Mouse (Mus musculus): ENCODE measurements around the gene Poglut1. TPM values are rescaled to one million over a fixed set of nuclear protein-coding genes. Genes with fewer than 3 reads are reported as not detected.

Poglut1 gene
- total and polyA plus RNA-seq, 3 experiments, result 10.0 to 79.0 (median 35.0) TPM

- TF ChIP-seq GATA1 (IDR thresholded peaks at IDR 0.05; ENCODE audit: borderline replicate concordance, low read length), result no peak
- TF ChIP-seq CTCF (IDR thresholded peaks at IDR 0.05; ENCODE audit: low read depth, low read length), result no peak
- no peak for TF ChIP-seq GATA2 (IDR thresholded peaks at IDR 0.05; ENCODE audit: borderline replicate concordance, low read depth, low read length)
- TF ChIP-seq TAL1 (conservative IDR thresholded peaks at IDR 0.05; ENCODE audit: low read depth, low read length), result no peak
- no peak for TF ChIP-seq POLR2AphosphoS5 (IDR thresholded peaks at IDR 0.05; ENCODE audit: insufficient replicate concordance, low read depth, low read length)
- Histone ChIP-seq H3K4me3 (ENCODE audit: low read depth, low read length) (peak overlapping the region; percentile 86), H3K27me3 (ENCODE audit: insufficient read depth, low read length) (no peaks in the 10 kb centered on the region), H3K4me1 (ENCODE audit: insufficient read depth, low read depth, low read length) (peaks cover 12% of the 10 kb centered on the region), H3K36me3 (replicated peaks) (peaks cover 55% of the 10 kb centered on the region), H3K9me3 (replicated peaks) (no peaks in the 10 kb centered on the region)
- peak; percentile 5 for DNase-seq (ENCODE audit: low spot score)
- no peak for ATAC-seq (ENCODE audit: extremely low read depth, insufficient number of reproducible peaks, low FRiP score, poor library complexity, severe bottlenecking)
These were observed 28.7 kb downstream of the Poglut1 start for GRCm38 (mm10) chr16:38521211-38521987.

GRCm38 (mm10) chr16:38519140-38519539 is 30.9 kb downstream of the Poglut1 start:
- no peaks in the 10 kb centered on the region for H3K27me3 ChIP-seq (ENCODE audit: insufficient read depth, low read length)

DNA sequence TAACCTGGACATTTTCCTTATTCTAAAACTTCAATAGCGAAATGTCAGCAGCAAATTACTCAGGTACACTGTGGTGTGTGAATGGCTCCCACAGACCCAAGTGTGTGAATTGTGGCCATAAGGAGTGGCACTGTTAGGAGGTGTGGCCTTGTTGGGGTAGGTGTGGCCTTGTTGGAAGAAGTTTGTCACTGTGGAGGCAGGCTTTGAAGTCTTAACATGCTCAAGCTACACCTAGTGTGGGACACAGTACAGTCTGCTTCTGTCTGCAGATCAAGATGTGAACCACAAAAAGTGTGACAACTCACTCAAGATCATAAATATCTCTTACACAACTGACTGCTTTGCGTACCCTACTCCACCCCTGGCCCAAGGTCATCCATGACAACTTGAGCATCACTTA is 39.2 kb downstream of the Poglut1 start:
- peaks cover 78% of the 10 kb centered on the region for H3K36me3 ChIP-seq (replicated peaks)
- TF ChIP-seq TAL1 (conservative IDR thresholded peaks at IDR 0.05; ENCODE audit: low read depth, low read length), result no peak
- no peak for TF ChIP-seq GATA2 (IDR thresholded peaks at IDR 0.05; ENCODE audit: borderline replicate concordance, low read depth, low read length)
- no peak for TF ChIP-seq GATA1 (IDR thresholded peaks at IDR 0.05; ENCODE audit: borderline replicate concordance, low read length)
- TF ChIP-seq POLR2AphosphoS5 (IDR thresholded peaks at IDR 0.05; ENCODE audit: insufficient replicate concordance, low read depth, low read length), result no peak
- TF ChIP-seq CTCF (IDR thresholded peaks at IDR 0.05; ENCODE audit: low read depth, low read length), result no peak
- no peak for DNase-seq (ENCODE audit: low spot score)
- H3K4me3 ChIP-seq (ENCODE audit: low read depth, low read length), result no peak overlapping the region
- H3K4me1 ChIP-seq (ENCODE audit: insufficient read depth, low read depth, low read length), result peaks cover 11% of the 10 kb centered on the region; the same call in 1 of the 2 replicates
- H3K9me3 ChIP-seq (replicated peaks), result no peaks in the 10 kb centered on the region
- ATAC-seq (ENCODE audit: extremely low read depth, insufficient number of reproducible peaks, low FRiP score, poor library complexity, severe bottlenecking), result no peak
- no peaks in the 10 kb centered on the region for H3K27me3 ChIP-seq (ENCODE audit: insufficient read depth, low read length)

More at GRCm38 (mm10) chr16:38519140-38519539, 30.9 kb downstream of the Poglut1 start:
- H3K4me3 ChIP-seq (ENCODE audit: low read depth, low read length), result no peak overlapping the region
- no peaks in the 10 kb centered on the region for H3K9me3 ChIP-seq (replicated peaks)
- ATAC-seq (ENCODE audit: extremely low read depth, insufficient number of reproducible peaks, low FRiP score, poor library complexity, severe bottlenecking) (peak; percentile 43; the same call in 1 of the 2 replicates), DNase-seq (ENCODE audit: low spot score) (no peak)
- no peak for TF ChIP-seq TAL1 (conservative IDR thresholded peaks at IDR 0.05; ENCODE audit: low read depth, low read length)
- no peak for TF ChIP-seq CTCF (IDR thresholded peaks at IDR 0.05; ENCODE audit: low read depth, low read length)
- no peak for TF ChIP-seq GATA2 (IDR thresholded peaks at IDR 0.05; ENCODE audit: borderline replicate concordance, low read depth, low read length)
- no peak for TF ChIP-seq POLR2AphosphoS5 (IDR thresholded peaks at IDR 0.05; ENCODE audit: insufficient replicate concordance, low read depth, low read length)
- no peak for TF ChIP-seq GATA1 (IDR thresholded peaks at IDR 0.05; ENCODE audit: borderline replicate concordance, low read length)
- H3K4me1 ChIP-seq (ENCODE audit: insufficient read depth, low read depth, low read length), result peaks cover 12% of the 10 kb centered on the region
- peaks cover 49% of the 10 kb centered on the region for H3K36me3 ChIP-seq (replicated peaks)

GRCm38 (mm10) chr16:38506041-38506634 is 43.9 kb downstream of the Poglut1 start:
- Histone ChIP-seq H3K4me1 (ENCODE audit: insufficient read depth, low read depth, low read length) (peaks cover 12% of the 10 kb centered on the region; the same call in 1 of the 2 replicates), H3K27me3 (ENCODE audit: insufficient read depth, low read length) (no peaks in the 10 kb centered on the region), H3K36me3 (replicated peaks) (peaks cover 84% of the 10 kb centered on the region), H3K4me3 (ENCODE audit: low read depth, low read length) (no peak overlapping the region), H3K9me3 (replicated peaks) (no peaks in the 10 kb centered on the region)
- TF ChIP-seq POLR2AphosphoS5 (IDR thresholded peaks at IDR 0.05; ENCODE audit: insufficient replicate concordance, low read depth, low read length) (no peak), GATA1 (IDR thresholded peaks at IDR 0.05; ENCODE audit: borderline replicate concordance, low read length) (no peak), CTCF (IDR thresholded peaks at IDR 0.05; ENCODE audit: low read depth, low read length) (peak; percentile 97), GATA2 (IDR thresholded peaks at IDR 0.05; ENCODE audit: borderline replicate concordance, low read depth, low read length) (no peak), TAL1 (conservative IDR thresholded peaks at IDR 0.05; ENCODE audit: low read depth, low read length) (no peak)
- ATAC-seq (ENCODE audit: extremely low read depth, insufficient number of reproducible peaks, low FRiP score, poor library complexity, severe bottlenecking) (peak; percentile 57), DNase-seq (ENCODE audit: low spot score) (peak; percentile 61)

DNA sequence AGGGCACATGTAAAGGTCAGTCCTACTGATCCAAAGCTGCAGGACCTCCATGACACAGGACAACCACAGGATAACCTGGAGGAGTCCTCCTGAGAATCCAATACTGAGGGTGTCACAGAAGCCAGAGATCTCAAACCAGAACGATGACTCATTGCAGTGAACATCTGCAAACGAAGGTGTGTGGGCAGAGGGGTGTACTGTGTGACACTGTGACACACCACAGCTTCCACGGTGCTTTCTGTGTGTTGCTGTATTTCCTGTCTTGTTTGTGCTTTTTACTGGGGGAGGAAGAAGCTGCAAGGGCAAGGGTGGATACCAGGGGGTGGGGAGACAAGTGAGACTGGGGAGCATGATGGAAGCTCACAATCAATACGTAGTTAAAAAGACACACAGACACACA is 46.5 kb downstream of the Poglut1 start:
- no peak for TF ChIP-seq GATA1 (IDR thresholded peaks at IDR 0.05; ENCODE audit: borderline replicate concordance, low read length)
- no peak for TF ChIP-seq POLR2AphosphoS5 (IDR thresholded peaks at IDR 0.05; ENCODE audit: insufficient replicate concordance, low read depth, low read length)
- TF ChIP-seq TAL1 (conservative IDR thresholded peaks at IDR 0.05; ENCODE audit: low read depth, low read length), result no peak
- no peak for TF ChIP-seq GATA2 (IDR thresholded peaks at IDR 0.05; ENCODE audit: borderline replicate concordance, low read depth, low read length)
- TF ChIP-seq CTCF (IDR thresholded peaks at IDR 0.05; ENCODE audit: low read depth, low read length), result no peak
- H3K4me3 ChIP-seq (ENCODE audit: low read depth, low read length), result no peak overlapping the region
- peaks cover 5% of the 10 kb centered on the region; the same call in 1 of the 2 replicates for H3K4me1 ChIP-seq (ENCODE audit: insufficient read depth, low read depth, low read length)
- H3K27me3 ChIP-seq (ENCODE audit: insufficient read depth, low read length), result no peaks in the 10 kb centered on the region
- H3K36me3 ChIP-seq (replicated peaks), result peaks cover 83% of the 10 kb centered on the region
- ATAC-seq (ENCODE audit: extremely low read depth, insufficient number of reproducible peaks, low FRiP score, poor library complexity, severe bottlenecking) (no peak), DNase-seq (ENCODE audit: low spot score) (no peak)
- H3K9me3 ChIP-seq (replicated peaks), result no peaks in the 10 kb centered on the region

GRCm38 (mm10) chr16:38502469-38502868 is 47.6 kb downstream of the Poglut1 start:
- Histone ChIP-seq H3K4me3 (ENCODE audit: low read depth, low read length) (no peak overlapping the region), H3K36me3 (replicated peaks) (peaks cover 81% of the 10 kb centered on the region), H3K4me1 (ENCODE audit: insufficient read depth, low read depth, low read length) (peaks cover 5% of the 10 kb centered on the region; the same call in 1 of the 2 replicates), H3K27me3 (ENCODE audit: insufficient read depth, low read length) (no peaks in the 10 kb centered on the region), H3K9me3 (replicated peaks) (no peaks in the 10 kb centered on the region)
- ATAC-seq (ENCODE audit: extremely low read depth, insufficient number of reproducible peaks, low FRiP score, poor library complexity, severe bottlenecking) (no peak), DNase-seq (ENCODE audit: low spot score) (no peak)
- TF ChIP-seq TAL1 (conservative IDR thresholded peaks at IDR 0.05; ENCODE audit: low read depth, low read length) (no peak), POLR2AphosphoS5 (IDR thresholded peaks at IDR 0.05; ENCODE audit: insufficient replicate concordance, low read depth, low read length) (no peak), CTCF (IDR thresholded peaks at IDR 0.05; ENCODE audit: low read depth, low read length) (no peak), GATA2 (IDR thresholded peaks at IDR 0.05; ENCODE audit: borderline replicate concordance, low read depth, low read length) (no peak), GATA1 (IDR thresholded peaks at IDR 0.05; ENCODE audit: borderline replicate concordance, low read length) (no peak)
